8 mouse cellular contexts compared by ENCODE assay signal in the genomic region with DNA sequence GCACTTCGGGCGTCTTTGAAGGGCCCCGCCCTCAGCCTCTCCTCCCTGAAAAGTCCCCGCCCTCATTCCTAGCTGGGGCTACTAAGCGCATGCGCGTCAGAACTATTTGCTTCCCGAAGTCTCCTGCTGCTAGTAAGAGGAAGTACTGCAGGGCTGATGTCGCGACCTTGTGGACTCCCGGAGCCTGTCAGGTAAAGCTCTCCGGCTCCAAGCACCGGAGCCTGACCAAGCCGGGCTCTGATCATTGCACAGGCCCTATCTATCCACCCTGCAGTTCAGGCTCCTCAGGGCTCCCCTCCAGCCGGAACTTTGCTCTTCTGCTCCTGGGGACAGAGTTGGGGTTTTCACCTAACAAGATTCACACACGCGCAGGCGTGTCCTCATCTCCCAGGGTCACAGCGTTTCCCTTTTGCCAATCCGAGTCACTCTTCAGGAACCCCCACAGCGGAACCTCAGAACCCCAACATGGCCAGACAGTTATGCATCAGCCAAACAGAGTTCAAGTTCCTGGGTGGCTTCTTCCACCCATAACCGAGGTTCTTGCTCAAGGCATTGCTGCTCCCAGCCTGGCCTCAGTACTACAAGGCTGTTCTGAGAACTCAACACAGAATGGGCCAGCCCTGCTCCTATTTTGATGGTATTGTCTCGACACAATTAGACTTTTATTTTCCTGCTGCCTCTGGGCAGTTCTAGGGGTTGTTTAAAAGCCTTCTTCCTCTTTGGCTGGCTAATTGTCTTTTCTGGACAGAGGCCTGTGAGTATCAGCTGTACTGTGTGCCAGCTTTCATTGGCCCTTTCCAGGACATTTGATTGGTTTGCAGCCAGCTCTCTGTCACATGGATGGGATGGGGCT. TPM values are rescaled to one million over a fixed set of nuclear protein-coding genes. Genes with fewer than 3 reads are reported as not detected.
A peak's percentile ranks its signal among the peaks of the same experiment; 100 is the strongest.
DNase-seq lines count a peak whose midpoint lies in the region; ATAC-seq lines count a peak whose summit lies in the region.

Gene Nudt7 (plus strand): TSS at position 48 of the 853 bp plus-strand sequence.

- H3K4me2 ChIP-seq in embryonic facial prominence, embryonic 11.5 days (ENCODE audit: low read depth, low read length): peak within 1 kb of the TSS; percentile 44
- H3K4me2 ChIP-seq in intestine, embryonic 16.5 days (ENCODE audit: low read depth, low read length): peak within 1 kb of the TSS; percentile 83

- intact Hi-C loops in left cerebral cortex, postnatal 25 days (cut with DNase I): no loop called here

- peak; percentile 88 for ATAC-seq in embryonic facial prominence, embryonic 11.5 days (replicated peaks; ENCODE audit: insufficient number of reproducible peaks, low FRiP score, low TSS enrichment, low read depth)
- ATAC-seq in intestine, embryonic 16.5 days: peak; percentile 92

- 4% methylated on average over 23 of the region's 23 CpGs for WGBS in embryonic facial prominence, embryonic 11.5 days
- 2% methylated on average over 23 of the region's 23 CpGs for WGBS in intestine, embryonic 16.5 days

- H3K9me3 ChIP-seq in embryonic facial prominence, embryonic 11.5 days (replicated peaks; ENCODE audit: control insufficient read depth, low read length): no peaks in the 10 kb centered on the region
- H3K9me3 ChIP-seq in intestine, embryonic 16.5 days (ENCODE audit: control insufficient read depth, low read length): no peaks in the 10 kb centered on the region

- no peaks in the 10 kb centered on the region for H3K27me3 ChIP-seq in embryonic facial prominence, embryonic 11.5 days (ENCODE audit: control insufficient read depth, insufficient read depth, low read length)
- H3K27me3 ChIP-seq in intestine, embryonic 16.5 days (replicated peaks; ENCODE audit: control insufficient read depth, insufficient read depth, low read length): no peaks in the 10 kb centered on the region

- peak within 1 kb of the TSS; percentile 34 for H3K4me3 ChIP-seq in embryonic facial prominence, embryonic 11.5 days (ENCODE audit: low read depth, low read length)
- peak within 1 kb of the TSS; percentile 62 for H3K4me3 ChIP-seq in intestine, embryonic 16.5 days (ENCODE audit: low read length)

- no peak within 1 kb of the TSS for H3K27ac ChIP-seq in embryonic facial prominence, embryonic 11.5 days (replicated peaks; ENCODE audit: low read depth, low read length)
- peak within 1 kb of the TSS; percentile 79 for H3K27ac ChIP-seq in intestine, embryonic 16.5 days (ENCODE audit: low read length)

- peak within 1 kb of the TSS; percentile 33 for H3K9ac ChIP-seq in embryonic facial prominence, embryonic 11.5 days (replicated peaks; ENCODE audit: low read length)
- peak within 1 kb of the TSS; percentile 74 for H3K9ac ChIP-seq in intestine, embryonic 16.5 days (ENCODE audit: low read depth, low read length)

- peak; percentile 90 for DNase-seq in adrenal gland, postnatal 25 days
- DNase-seq in embryonic facial prominence, embryonic 11.5 days (ENCODE audit: low spot score): peak; percentile 97
- DNase-seq in gonadal fat pad, adult 2 months (ENCODE audit: low read depth): peak; percentile 54
- DNase-seq in left cerebral cortex, postnatal 25 days (ENCODE audit: low spot score in 2 of 2): peak; percentile 75 to 88
- DNase-seq in mesoderm, embryonic 11.5 days (ENCODE audit: low read depth, low spot score): peak; percentile 96
- peak; percentile 73 to 76 for DNase-seq in right cerebral cortex, postnatal 36 days (ENCODE audit: low spot score in 2 of 2)
- peak; percentile 79 to 82 for DNase-seq in urinary bladder, postnatal 4 days (ENCODE audit: low spot score in 2 of 2)

- no peaks in the 10 kb centered on the region for H3K4me1 ChIP-seq in embryonic facial prominence, embryonic 11.5 days (ENCODE audit: control insufficient read depth, insufficient read depth, low read length)
- H3K4me1 ChIP-seq in intestine, embryonic 16.5 days (ENCODE audit: control insufficient read depth, insufficient read depth, low read length): peaks cover 8% of the 10 kb centered on the region; the same call in 1 of the 2 replicates

- no peaks in the 10 kb centered on the region for H3K36me3 ChIP-seq in embryonic facial prominence, embryonic 11.5 days (replicated peaks; ENCODE audit: control insufficient read depth, insufficient read depth, low read depth, low read length)
- no peaks in the 10 kb centered on the region for H3K36me3 ChIP-seq in intestine, embryonic 16.5 days (ENCODE audit: control insufficient read depth, insufficient read depth, low read length)

RNA-seq across cellular contexts. Expression of gene Nudt7, which starts in this region (rescaled TPM):
- 59.8 and 63.5 TPM in 2 replicates for total RNA-seq in adrenal gland, postnatal 25 days (2021)
- 13.4 and 14.8 TPM in 2 replicates for polyA plus RNA-seq in embryonic facial prominence, embryonic 11.5 days (2014; fragmentation: Nextera tagmentation; extraction: Ambion mirVana)
- 23.3 and 45.7 TPM in 2 replicates for polyA plus RNA-seq in gonadal fat pad, adult 2 months (2012; rRNA removed)
- 35.0 and 40.0 TPM in 2 replicates for polyA plus RNA-seq in intestine, embryonic 16.5 days (2015; fragmentation: Nextera tagmentation; extraction: Ambion mirVana)
- total RNA-seq in left cerebral cortex, postnatal 25 days (2021): 1 to 10 TPM; 4.2 to 4.8 TPM

Comparison
In these comparisons a context has a peak if more than half of its experiments do, and no peak if none do; other contexts are left out.
1. RNA of gene Nudt7 (total RNA-seq): 59.8 to 63.5 TPM in adrenal gland, postnatal 25 days; 4.2 to 4.8 TPM in left cerebral cortex, postnatal 25 days; every median in the first group is over 10 times any median in the second.
2. Peak in every context shown above with its lines, with median percentiles within 50 percentile points of each other: DNase-seq.